Mouse (Mus musculus) small intestine, adult 2 months (tissue): ENCODE data around the gene Atoh7. TPM values are rescaled to one million over a fixed set of nuclear protein-coding genes. Genes with fewer than 3 reads are reported as not detected.

Source experiments
- H3K27ac ChIP-seq: fragments of 200-500 bp; 2 replicates; pipeline ENCODE4 v1.5.1; 2012; ENCODE audit warnings: low read depth, low read length, control low read depth, inconsistent platforms; ENCODE audit not compliant: insufficient read depth
- H3K27me3 ChIP-seq: fragments of 200-500 bp; 2 replicates; pipeline ENCODE4 v1.6.1; 2012; ENCODE audit warnings: mild to moderate bottlenecking, moderate library complexity, low read length, inconsistent platforms; ENCODE audit not compliant: control insufficient read depth, insufficient read depth
- H3K36me3 ChIP-seq: fragments of 200-500 bp; 2 replicates; pipeline ENCODE4 v1.6.1; 2012; ENCODE audit warnings: mild to moderate bottlenecking, low read length, control low read depth, inconsistent platforms; ENCODE audit not compliant: control insufficient read depth, insufficient read depth
- H3K4me1 ChIP-seq: fragments of 200-500 bp; 2 replicates; pipeline ENCODE4 v1.6.1; 2012; ENCODE audit warnings: low read length, inconsistent platforms, mixed read lengths; ENCODE audit not compliant: control insufficient read depth, insufficient read depth, insufficient read length
- H3K4me3 ChIP-seq: fragments of 200-500 bp; 2 replicates; pipeline ENCODE4 v1.5.1; 2012; ENCODE audit warnings: low read depth, mild to moderate bottlenecking, control low read depth, inconsistent platforms, low read length, moderate library complexity
- CTCF ChIP-seq: fragments of 200-500 bp; IDR thresholded peaks from 2 replicates; pipeline ENCODE4 v1.5.1; 2012; ENCODE audit warnings: low read depth, mild to moderate bottlenecking, control low read depth, inconsistent platforms, low read length, moderate library complexity, mixed read lengths; ENCODE audit not compliant: insufficient replicate concordance, insufficient read length; ENCODE audit errors: extremely low read depth
- POLR2A ChIP-seq: fragments of 200-500 bp; IDR thresholded peaks from 2 replicates; pipeline ENCODE4 v1.6.1; 2012; ENCODE audit warnings: low read depth, mild to moderate bottlenecking, control low read depth, inconsistent platforms, low read length, moderate library complexity
- WGBS: fragments of 180-500 bp; shearing (Covaris S2); methylation state at CpG from one replicate; pipeline ENCODE4 v1.1.7; 2018; 5-methylcytosine and 5-hydroxymethylcytosine counted together
- polyA plus RNA-seq: library from polyadenylated mRNA; depleted of rRNA; stranded (reverse); fragments of >200 nt; gene quantifications from 2 replicates; pipeline ENCODE4 v1.2.3, GENCODE M21; 2012

The Atoh7 gene
- polyA plus RNA-seq, 1 experiment: not detected

DNA sequence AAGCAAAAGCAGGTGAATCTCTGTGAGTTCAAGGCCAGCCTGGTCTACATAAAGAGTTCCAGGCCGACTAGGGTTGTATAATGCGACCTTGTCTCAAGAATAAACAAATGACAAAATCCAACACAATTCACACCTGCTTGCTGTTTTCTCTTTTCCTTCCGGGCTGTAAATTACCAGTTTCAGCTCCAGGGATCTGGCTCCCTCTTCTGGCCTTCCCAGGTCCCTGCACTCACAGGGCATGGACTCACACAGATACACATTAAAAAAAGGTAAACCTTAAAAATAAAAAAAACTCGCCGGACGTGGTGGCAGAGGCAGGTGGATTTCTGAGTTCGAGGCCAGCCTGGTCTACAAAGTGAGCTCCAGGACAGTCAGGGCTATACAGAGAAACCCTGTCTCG lies 18.1 kb downstream of the Atoh7 start:
- TF ChIP-seq POLR2A (no peak), CTCF (no peak)
- H3K27me3 ChIP-seq: no peaks in the 10 kb centered on the region
- 91% methylated on average over 8 of the region's 8 CpGs for WGBS
- H3K27ac ChIP-seq: no peak overlapping the region
- no peak overlapping the region for H3K4me3 ChIP-seq
- H3K4me1 ChIP-seq: no peaks in the 10 kb centered on the region
- no peaks in the 10 kb centered on the region for H3K36me3 ChIP-seq

DNA sequence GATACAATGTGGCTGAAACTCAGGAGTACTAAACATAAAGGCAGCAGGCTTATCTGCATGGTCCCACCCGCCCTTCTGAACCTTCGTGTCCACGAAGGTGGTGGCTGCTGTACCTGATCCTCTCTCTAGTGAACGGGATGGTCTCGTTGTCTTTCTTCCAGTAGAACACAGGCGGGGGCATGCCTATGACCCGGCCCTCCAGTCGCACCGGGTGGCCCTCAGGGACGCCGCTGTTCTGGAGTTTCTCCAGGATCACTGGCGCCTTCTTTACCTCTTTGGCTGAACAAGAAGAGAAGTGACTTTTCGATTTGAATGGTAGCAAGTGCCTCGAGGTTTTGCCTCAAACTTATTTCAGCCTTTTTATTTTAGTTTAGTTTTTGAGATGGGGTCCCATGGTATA lies 20.5 kb downstream of the Atoh7 start:
- WGBS: 64% methylated on average over 14 of the region's 14 CpGs
- no peaks in the 10 kb centered on the region for H3K27me3 ChIP-seq
- H3K27ac ChIP-seq: no peak overlapping the region
- H3K36me3 ChIP-seq: no peaks in the 10 kb centered on the region
- no peak overlapping the region for H3K4me3 ChIP-seq
- H3K4me1 ChIP-seq: no peaks in the 10 kb centered on the region
- TF ChIP-seq POLR2A: no peak

DNA sequence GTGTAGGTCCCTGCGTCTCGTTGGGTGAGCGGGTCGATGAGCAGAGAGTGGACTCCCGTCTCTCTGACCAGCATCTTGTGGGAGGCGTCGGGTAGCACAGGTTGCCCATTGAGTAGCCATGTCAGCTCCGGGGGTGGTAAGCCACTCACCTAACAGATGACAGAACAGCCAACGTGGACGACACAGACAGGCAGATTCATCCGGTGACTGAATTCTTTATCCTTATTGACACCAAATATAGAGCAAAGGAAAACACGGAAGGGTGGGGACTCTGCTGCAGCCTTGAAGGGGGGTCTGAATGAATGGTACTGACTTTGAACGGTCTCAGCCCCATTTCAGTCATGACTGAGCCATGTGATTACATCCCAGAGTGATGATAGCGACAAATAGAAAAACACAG lies 22.5 kb downstream of the Atoh7 start:
- no peaks in the 10 kb centered on the region for H3K36me3 ChIP-seq
- no peak overlapping the region for H3K4me3 ChIP-seq
- TF ChIP-seq CTCF: no peak
- no peak for TF ChIP-seq POLR2A
- H3K27me3 ChIP-seq: no peaks in the 10 kb centered on the region
- no peaks in the 10 kb centered on the region for H3K4me1 ChIP-seq
- 83% methylated on average over 14 of the region's 14 CpGs for WGBS
- no peak overlapping the region for H3K27ac ChIP-seq

DNA sequence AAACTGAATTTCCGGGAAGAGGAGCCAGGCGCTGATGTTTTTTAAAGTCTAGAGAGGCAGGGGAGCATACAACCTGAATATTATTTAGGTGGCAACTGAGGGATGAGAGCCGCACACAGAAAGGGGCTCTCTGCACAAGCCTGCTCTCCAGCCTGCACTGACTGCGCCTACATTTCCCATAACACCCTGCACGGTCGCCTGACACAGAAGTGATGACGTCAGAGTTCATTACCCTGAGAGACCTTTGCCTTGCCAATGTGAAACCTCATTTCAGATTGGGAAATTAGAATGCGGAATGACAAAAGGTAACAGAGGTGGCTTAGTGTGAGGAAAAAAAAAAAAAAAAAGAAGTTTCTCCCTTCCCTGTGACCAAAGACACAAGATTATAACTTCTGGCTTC lies 23.1 kb downstream of the Atoh7 start:
- Histone ChIP-seq H3K4me1 (no peaks in the 10 kb centered on the region), H3K27me3 (no peaks in the 10 kb centered on the region), H3K27ac (no peak overlapping the region), H3K4me3 (no peak overlapping the region), H3K36me3 (no peaks in the 10 kb centered on the region)
- TF ChIP-seq POLR2A (no peak), CTCF (no peak)
- WGBS: 21% methylated on average over 8 of the region's 8 CpGs

DNA sequence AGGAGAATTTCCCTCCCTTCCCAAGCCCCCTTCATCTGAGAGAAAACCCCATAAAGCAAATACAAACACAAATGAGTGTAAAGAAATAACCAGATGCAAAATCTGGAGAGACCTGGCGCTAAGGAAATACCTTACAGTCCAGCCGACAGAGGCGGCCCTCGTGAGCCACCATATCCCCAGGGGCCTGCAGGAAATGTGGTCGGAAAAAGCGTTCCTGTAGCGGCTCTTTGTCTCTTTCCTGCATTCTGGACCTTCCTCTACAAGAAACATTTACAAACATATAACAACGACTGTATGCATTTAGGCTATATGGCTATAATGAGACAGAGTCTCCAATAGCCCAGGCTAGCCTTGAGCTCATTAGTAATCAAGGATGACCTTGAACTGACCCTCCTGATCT lies 23.7 kb downstream of the Atoh7 start:
- WGBS: 81% methylated on average over 8 of the region's 8 CpGs
- TF ChIP-seq CTCF: no peak
- TF ChIP-seq POLR2A: no peak

DNA sequence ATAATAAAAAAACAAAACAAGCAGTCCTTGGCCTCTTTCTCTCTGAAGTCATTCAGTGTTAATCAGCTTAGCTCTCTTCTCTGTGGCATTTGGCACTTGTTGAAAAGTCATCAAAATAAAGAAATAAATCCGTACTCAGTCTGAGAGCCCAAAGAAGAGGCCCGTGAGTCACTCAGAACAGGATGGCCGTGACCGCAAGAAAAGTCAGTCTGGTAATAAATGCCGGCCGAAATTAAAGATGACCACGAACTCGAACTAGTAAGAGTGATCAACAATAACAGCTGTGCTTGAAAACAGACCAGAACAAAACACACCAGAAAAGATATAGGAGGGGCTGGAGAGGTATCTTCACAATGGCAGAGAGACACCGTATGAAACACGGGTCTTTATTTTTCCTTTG lies 24.6 kb downstream of the Atoh7 start:
- 91% methylated on average over 10 of the region's 10 CpGs for WGBS
- Histone ChIP-seq H3K4me3 (no peak overlapping the region), H3K36me3 (no peaks in the 10 kb centered on the region), H3K27me3 (no peaks in the 10 kb centered on the region), H3K4me1 (no peaks in the 10 kb centered on the region), H3K27ac (no peak overlapping the region)
- no peak for TF ChIP-seq POLR2A
- TF ChIP-seq CTCF: no peak

More for the DNA sequence above, 23.7 kb downstream of the Atoh7 start:
- Histone ChIP-seq H3K4me1 (no peaks in the 10 kb centered on the region), H3K27me3 (no peaks in the 10 kb centered on the region), H3K4me3 (no peak overlapping the region), H3K36me3 (no peaks in the 10 kb centered on the region), H3K27ac (no peak overlapping the region)

DNA sequence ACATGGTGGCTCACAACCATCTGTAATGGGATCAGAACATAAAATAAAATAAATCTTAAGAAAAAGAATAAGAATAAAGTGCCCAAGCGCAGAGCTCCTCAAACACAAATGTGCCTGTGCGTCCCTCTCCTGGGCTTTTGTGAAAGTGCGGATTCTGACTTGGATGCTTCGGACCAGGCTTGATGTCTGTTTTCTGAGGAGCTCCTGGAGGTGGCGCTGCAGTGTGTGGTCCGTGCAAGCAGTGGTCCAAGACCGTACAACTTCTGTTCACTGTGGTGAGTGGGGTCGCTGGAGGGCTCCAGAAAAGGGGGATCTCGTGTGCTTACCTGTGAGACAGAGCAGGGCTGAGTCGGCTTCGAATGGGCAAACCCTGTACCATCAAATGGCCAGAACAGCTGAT lies 25.9 kb downstream of the Atoh7 start:
- Histone ChIP-seq H3K36me3 (no peaks in the 10 kb centered on the region), H3K27me3 (no peaks in the 10 kb centered on the region), H3K4me1 (no peaks in the 10 kb centered on the region), H3K27ac (no peak overlapping the region), H3K4me3 (no peak overlapping the region)
- no peak for TF ChIP-seq POLR2A
- no peak for TF ChIP-seq CTCF
- 49% methylated on average over 11 of the region's 11 CpGs for WGBS

DNA sequence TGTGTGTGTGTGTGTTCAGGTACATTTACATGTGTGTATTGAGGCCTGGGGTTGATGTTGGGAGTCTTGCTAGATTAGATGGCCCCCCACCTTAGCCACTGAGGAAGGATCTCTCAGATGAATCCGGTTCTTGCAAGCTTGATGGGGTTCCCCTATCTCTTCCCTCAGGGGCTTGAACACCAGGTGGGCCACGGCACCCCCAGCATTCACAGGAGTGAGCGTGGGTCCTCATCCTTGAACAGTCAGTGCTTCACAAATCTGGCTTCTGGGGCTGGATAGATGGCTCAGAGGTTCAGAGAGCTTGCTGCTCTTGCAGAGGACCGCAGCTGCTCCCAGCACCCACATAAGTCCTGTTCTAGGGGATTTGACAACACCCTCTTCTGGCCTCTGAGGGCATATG lies 26.7 kb downstream of the Atoh7 start:
- WGBS: 77% methylated on average over 4 of the region's 4 CpGs
- H3K27ac ChIP-seq: no peak overlapping the region
- no peaks in the 10 kb centered on the region for H3K27me3 ChIP-seq
- no peak overlapping the region for H3K4me3 ChIP-seq
- no peak for TF ChIP-seq POLR2A
- no peak for TF ChIP-seq CTCF
- no peaks in the 10 kb centered on the region for H3K4me1 ChIP-seq
- H3K36me3 ChIP-seq: no peaks in the 10 kb centered on the region

DNA sequence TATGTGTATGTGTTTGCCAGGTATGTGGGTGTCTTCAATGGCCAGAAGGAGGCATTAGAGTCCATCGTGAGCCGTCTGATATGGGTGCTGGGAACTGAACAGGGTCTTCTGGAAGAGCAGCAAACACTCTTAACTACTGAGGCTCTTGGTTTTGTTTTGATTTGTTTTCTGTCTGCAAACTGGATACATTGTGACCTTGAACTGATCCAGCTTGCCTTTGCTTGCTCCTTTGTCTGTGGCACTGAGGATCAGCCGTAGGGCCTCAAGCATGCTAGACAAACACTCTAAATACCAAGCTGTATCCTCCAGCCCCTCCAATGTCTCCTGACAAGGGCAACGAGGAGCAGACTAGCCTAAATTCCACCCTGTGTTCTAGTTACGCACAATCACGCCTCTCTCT lies 27.7 kb downstream of the Atoh7 start:
- Histone ChIP-seq H3K27ac (no peak overlapping the region), H3K4me1 (no peaks in the 10 kb centered on the region), H3K27me3 (no peaks in the 10 kb centered on the region), H3K4me3 (no peak overlapping the region), H3K36me3 (no peaks in the 10 kb centered on the region)
- no peak for TF ChIP-seq CTCF
- TF ChIP-seq POLR2A: no peak
- WGBS: 90% methylated on average over 6 of the region's 6 CpGs
